Mouse (Mus musculus) hindbrain, postnatal 0 days (tissue): ENCODE data around the gene Olfr1122. TPM values are rescaled to one million over a fixed set of nuclear protein-coding genes. Genes with fewer than 3 reads are reported as not detected.
"Not testable (repeated sequence)": the region's sequence is repeated elsewhere in the genome, so short reads cannot be mapped to it uniquely, and the experiment has no call there.

Source experiments
- ATAC-seq: fragments of 200-750 bp; cut with Nextera tagmentation; 2 replicates; pipeline ENCODE4 v1.8.0; 2017; ENCODE audit warnings: mild to moderate bottlenecking, moderate TSS enrichment, moderate library complexity
- DNase-seq: peaks from one replicate; pipeline ENCODE4 v3.0.0-alpha.2; 2015; ENCODE audit warnings: low spot score
- H3K27ac ChIP-seq: fragments of 300-500 bp; sonication (generic); 2 replicates; pipeline ENCODE4 v1.5.1; 2014; ENCODE audit warnings: mild to moderate bottlenecking
- H3K27me3 ChIP-seq: fragments of 300-500 bp; sonication (generic); 2 replicates; pipeline ENCODE4 v1.6.1; 2014; ENCODE audit warnings: low read length, mixed read lengths; ENCODE audit not compliant: insufficient read depth
- H3K36me3 ChIP-seq: fragments of 300-500 bp; sonication (generic); 2 replicates; pipeline ENCODE4 v1.6.1; 2014; ENCODE audit warnings: low read length, mixed read lengths; ENCODE audit not compliant: insufficient read depth
- H3K4me1 ChIP-seq: fragments of 300-500 bp; sonication (generic); 2 replicates; pipeline ENCODE4 v1.6.1; 2014; ENCODE audit warnings: antibody characterized with exemption, low read length, mixed read lengths; ENCODE audit not compliant: insufficient read depth
- H3K4me2 ChIP-seq: fragments of 300-500 bp; sonication (generic); 2 replicates; pipeline ENCODE4 v1.6.1; 2014; ENCODE audit warnings: low read depth, mild to moderate bottlenecking, low read length, moderate library complexity, mixed read lengths
- H3K4me3 ChIP-seq: fragments of 300-500 bp; sonication (generic); 2 replicates; pipeline ENCODE4 v1.5.1; 2014; ENCODE audit warnings: low read length
- H3K9ac ChIP-seq: fragments of 300-500 bp; sonication (generic); replicated peaks from 2 replicates; pipeline ENCODE4 v1.6.1; 2014; ENCODE audit warnings: mild to moderate bottlenecking, low read length, moderate library complexity, mixed read lengths
- H3K9me3 ChIP-seq: fragments of 300-500 bp; sonication (generic); 2 replicates; pipeline ENCODE4 v1.6.1; 2016; ENCODE audit warnings: low read length, mixed read lengths
- CTCF ChIP-seq: IDR thresholded peaks from 2 replicates; pipeline ENCODE4 v1.5.1; 2016; ENCODE audit warnings: antibody characterized with exemption, control low read depth, low read depth
- WGBS: fragments of 180-500 bp; shearing (Covaris S2); extraction: QIAGEN DNeasy Blood & Tissue Kit; methylation state at CpG from one replicate; pipeline ENCODE4 v1.1.7; 2014; 5-methylcytosine and 5-hydroxymethylcytosine counted together
- polyA plus RNA-seq: library from polyadenylated mRNA; unstranded; fragments of >200 nt; fragmentation: Nextera tagmentation; extraction: Ambion mirVana; gene quantifications from 2 replicates; pipeline ENCODE4 v1.2.1, GENCODE M21; 2015
- total RNA-seq: library from RNA; depleted of rRNA; stranded (reverse); fragments of >200 nt; gene quantifications from 2 replicates; pipeline ENCODE4 v1.2.3, GENCODE M21; 2014; rRNA removed

Olfr1122 gene
- total and polyA plus RNA-seq, 2 experiments from 2014 or later: not detected

DNA sequence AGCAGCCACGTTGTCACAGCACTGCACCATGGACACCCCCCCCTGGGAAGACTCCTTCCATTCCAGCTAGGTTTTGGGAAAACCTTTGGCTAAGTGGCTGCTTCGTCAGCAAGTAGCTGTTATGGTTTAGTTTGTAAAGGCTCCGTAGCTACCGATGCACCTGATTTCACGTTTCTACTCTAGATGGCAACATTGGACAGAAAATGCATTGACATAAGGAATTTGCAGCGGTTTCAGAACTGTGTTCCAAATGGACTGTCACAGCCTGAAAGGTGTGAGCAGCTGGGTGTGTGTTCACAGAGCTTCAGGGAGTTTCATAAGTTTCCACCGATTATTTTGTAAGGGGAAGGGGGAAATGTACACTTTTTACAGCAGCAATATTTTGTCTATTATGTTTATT is 9.0 kb downstream of the Olfr1122 start:
- 77% methylated on average over 7 of the region's 7 CpGs for WGBS
- H3K27me3 ChIP-seq, H3K9me3 ChIP-seq, H3K27ac ChIP-seq, H3K4me2 ChIP-seq, H3K4me1 ChIP-seq, H3K36me3 ChIP-seq, H3K9ac ChIP-seq, H3K4me3 ChIP-seq: not testable (repeated sequence)
- DNase-seq: peak; percentile 56
- TF ChIP-seq CTCF: peak; percentile 39; the same call in 1 of the 2 replicates
- 0 out of 2 replicates have a peak, but pooled peaks have one; percentile 7 for ATAC-seq

DNA sequence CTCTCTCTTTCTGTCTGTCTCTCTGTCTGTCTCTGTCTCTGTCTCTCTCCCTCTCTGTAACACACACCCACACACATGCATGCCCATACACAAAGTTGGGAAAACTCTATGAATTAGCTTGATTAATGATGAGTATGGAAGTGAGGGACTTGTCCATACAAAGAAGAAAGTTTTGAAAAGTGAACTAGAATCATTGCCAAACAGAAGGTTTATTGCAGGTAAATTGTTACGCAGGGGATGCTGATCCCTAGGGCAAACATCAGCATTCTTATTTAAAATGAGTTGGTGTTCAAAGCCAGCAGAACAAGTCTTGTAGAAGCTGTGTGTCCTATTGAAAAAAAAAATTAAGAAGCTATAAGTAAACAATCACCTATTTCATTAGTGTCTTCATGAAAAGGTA is 30.7 kb downstream of the Olfr1122 start, which contains the start of gene Olfr1123:
Gene Olfr1123 (plus strand): TSS at position 301 of the 400 bp plus-strand sequence.
- H3K27ac ChIP-seq: no peak within 1 kb of the TSS
- H3K4me1 ChIP-seq: no peaks in the 10 kb centered on the region
- ATAC-seq (no peak), DNase-seq (no peak)
- H3K9me3 ChIP-seq: no peaks in the 10 kb centered on the region
- no peaks in the 10 kb centered on the region for H3K36me3 ChIP-seq
- no peak within 1 kb of the TSS for H3K4me2 ChIP-seq
- H3K4me3 ChIP-seq: no peak within 1 kb of the TSS
- H3K9ac ChIP-seq: no peak within 1 kb of the TSS
- 86% methylated on average over 1 of the region's 1 CpGs for WGBS
- no peak for TF ChIP-seq CTCF
- H3K27me3 ChIP-seq: no peaks in the 10 kb centered on the region

DNA sequence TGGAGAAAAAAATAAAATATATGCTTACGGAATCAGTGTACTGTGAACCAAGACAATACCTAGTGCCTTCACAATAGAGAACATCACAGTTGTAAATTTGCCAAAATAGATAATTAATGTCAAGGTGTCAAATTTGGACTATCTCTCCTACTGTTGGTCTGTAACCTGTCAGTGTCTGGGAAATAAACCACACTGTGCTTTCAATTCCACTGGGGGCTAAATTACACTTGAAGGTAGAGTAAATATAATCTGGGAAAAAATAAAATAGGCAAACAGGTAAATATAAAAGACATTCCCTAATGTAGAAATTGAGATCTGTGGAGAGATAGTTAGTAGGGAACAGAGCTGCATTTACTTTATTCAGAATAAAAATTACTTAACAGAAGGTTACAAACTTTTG is 44.3 kb downstream of the Olfr1122 start, which contains the start of gene Olfr1124:
Gene Olfr1124 (plus strand): TSS at position 301 of the 400 bp plus-strand sequence.
- ATAC-seq: no peak
- no peaks in the 10 kb centered on the region for H3K27me3 ChIP-seq
- no peak for DNase-seq
- WGBS: 90% methylated on average over 1 of the region's 1 CpGs
- no peak for TF ChIP-seq CTCF
- no peaks in the 10 kb centered on the region for H3K9me3 ChIP-seq
- no peak within 1 kb of the TSS for H3K4me2 ChIP-seq
- H3K27ac ChIP-seq: no peak within 1 kb of the TSS
- no peaks in the 10 kb centered on the region for H3K36me3 ChIP-seq
- no peaks in the 10 kb centered on the region for H3K4me1 ChIP-seq
- H3K4me3 ChIP-seq: no peak within 1 kb of the TSS
- no peak within 1 kb of the TSS for H3K9ac ChIP-seq

DNA sequence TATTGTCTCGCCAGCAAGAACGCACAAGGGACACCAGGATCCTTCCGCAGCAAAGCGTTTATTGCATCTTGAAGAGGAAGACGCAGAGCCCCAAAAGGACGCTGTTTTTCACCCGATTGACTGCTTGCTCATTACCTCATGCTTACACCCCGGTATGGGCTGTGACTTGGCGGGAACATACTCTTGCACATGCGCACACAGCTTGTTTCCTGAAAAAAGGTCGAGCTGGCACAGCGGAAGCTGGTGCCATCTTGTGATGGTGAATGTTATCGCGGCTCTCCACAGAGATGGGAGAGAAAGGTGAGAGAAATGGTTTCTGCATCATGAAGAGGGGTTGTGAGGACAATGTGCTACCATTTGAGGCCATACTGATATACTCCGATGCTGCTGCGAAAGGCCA is 52.1 kb downstream of the Olfr1122 start:
- Histone ChIP-seq H3K9me3 (no peaks in the 10 kb centered on the region), H3K4me3 (no peak overlapping the region), H3K27ac (no peak overlapping the region), H3K4me1 (no peaks in the 10 kb centered on the region), H3K4me2 (no peak overlapping the region), H3K9ac (no peak overlapping the region), H3K27me3 (no peaks in the 10 kb centered on the region), H3K36me3 (no peaks in the 10 kb centered on the region)
- DNase-seq: no peak
- TF ChIP-seq CTCF: no peak
- no peak for ATAC-seq
- WGBS: 92% methylated on average over 16 of the region's 16 CpGs

Other genes with a start within 250 kb of the Olfr1122 start
- not detected in 2 replicates for gene Olfr1110, start 245.5 kb upstream of the Olfr1122 start, total RNA-seq
- not detected in 2 replicates for gene Olfr1110, start 245.5 kb upstream of the Olfr1122 start, polyA plus RNA-seq
- not detected in 2 replicates for gene Olfr1111, start 233.2 kb upstream of the Olfr1122 start, total RNA-seq
- gene Olfr1111, start 233.2 kb upstream of the Olfr1122 start, polyA plus RNA-seq: not detected in 2 replicates
- gene Olfr1112, start 198.1 kb upstream of the Olfr1122 start, total RNA-seq: not detected in 2 replicates
- gene Olfr1112, start 198.1 kb upstream of the Olfr1122 start, polyA plus RNA-seq: not detected in 2 replicates
- not detected in 2 replicates for gene Olfr1113, start 176.9 kb upstream of the Olfr1122 start, total RNA-seq
- not detected in 2 replicates for gene Olfr1113, start 176.9 kb upstream of the Olfr1122 start, polyA plus RNA-seq
- gene Olfr1115, start 137.8 kb upstream of the Olfr1122 start, total RNA-seq: not detected in 2 replicates
- not detected in 2 replicates for gene Olfr1115, start 137.8 kb upstream of the Olfr1122 start, polyA plus RNA-seq
- gene Olfr1116, start 118.3 kb upstream of the Olfr1122 start, total RNA-seq: not detected in 2 replicates
- gene Olfr1116, start 118.3 kb upstream of the Olfr1122 start, polyA plus RNA-seq: not detected in 2 replicates
- gene Olfr1118, start 78.3 kb upstream of the Olfr1122 start, total RNA-seq: not detected in 2 replicates
- not detected in 2 replicates for gene Olfr1118, start 78.3 kb upstream of the Olfr1122 start, polyA plus RNA-seq
- gene Olfr1120, start 31.0 kb upstream of the Olfr1122 start, total RNA-seq: not detected in 2 replicates
- not detected in 2 replicates for gene Olfr1120, start 31.0 kb upstream of the Olfr1122 start, polyA plus RNA-seq
- gene Olfr1121, start 16.0 kb upstream of the Olfr1122 start, total RNA-seq: not detected in 2 replicates
- gene Olfr1121, start 16.0 kb upstream of the Olfr1122 start, polyA plus RNA-seq: not detected in 2 replicates
- not detected in 2 replicates for gene Olfr1123, start 30.8 kb downstream of the Olfr1122 start, total RNA-seq
- gene Olfr1123, start 30.8 kb downstream of the Olfr1122 start, polyA plus RNA-seq: not detected in 2 replicates
- gene Olfr1124, start 44.4 kb downstream of the Olfr1122 start, total RNA-seq: not detected in 2 replicates
- gene Olfr1124, start 44.4 kb downstream of the Olfr1122 start, polyA plus RNA-seq: 0.08 TPM in 1 of 2 replicates, not detected in the other
- not detected in 2 replicates for gene Olfr1126, start 68.1 kb downstream of the Olfr1122 start, total RNA-seq
- gene Olfr1126, start 68.1 kb downstream of the Olfr1122 start, polyA plus RNA-seq: not detected in 2 replicates
- gene Pramel7, start 111.2 kb downstream of the Olfr1122 start, total RNA-seq: not detected in 2 replicates
- gene Pramel7, start 111.2 kb downstream of the Olfr1122 start, polyA plus RNA-seq: not detected in 2 replicates
- not detected in 2 replicates for gene Pramel6, start 120.7 kb downstream of the Olfr1122 start, total RNA-seq
- gene Pramel6, start 120.7 kb downstream of the Olfr1122 start, polyA plus RNA-seq: not detected in 2 replicates
- 0.14 TPM in 1 of 2 replicates, not detected in the other for gene Olfr153, start 145.9 kb downstream of the Olfr1122 start, total RNA-seq
- not detected in 2 replicates for gene Olfr153, start 145.9 kb downstream of the Olfr1122 start, polyA plus RNA-seq
- gene Olfr1128, start 159.7 kb downstream of the Olfr1122 start, total RNA-seq: not detected in 2 replicates
- not detected in 2 replicates for gene Olfr1128, start 159.7 kb downstream of the Olfr1122 start, polyA plus RNA-seq
- not detected in 2 replicates for gene Olfr1129, start 188.1 kb downstream of the Olfr1122 start, total RNA-seq
- not detected in 2 replicates for gene Olfr1129, start 188.1 kb downstream of the Olfr1122 start, polyA plus RNA-seq
- gene Olfr1130, start 220.4 kb downstream of the Olfr1122 start, total RNA-seq: not detected in 2 replicates
- not detected in 2 replicates for gene Olfr1130, start 220.4 kb downstream of the Olfr1122 start, polyA plus RNA-seq
- not detected in 2 replicates for gene Olfr1131, start 241.3 kb downstream of the Olfr1122 start, total RNA-seq
- gene Olfr1131, start 241.3 kb downstream of the Olfr1122 start, polyA plus RNA-seq: not detected in 2 replicates